Mouse (Mus musculus) stomach, postnatal 0 days (tissue): ENCODE measurements at regions not wholly inside any gene's neighbourhood (a gene's known extent, or its start where the extent isn't known, plus 50 kb on each side); places are given as distances from the start of the nearest gene placed in this dataset.

Experiments
- CTCF ChIP-seq: IDR thresholded peaks from 2 replicates; pipeline ENCODE4 v1.5.1; 2016; ENCODE audit warnings: antibody characterized with exemption, low read depth, mild to moderate bottlenecking, moderate library complexity
- EP300 ChIP-seq: optimal IDR thresholded peaks from 2 replicates; pipeline ENCODE3; 2016; ENCODE audit warnings: antibody characterized with exemption

DNA sequence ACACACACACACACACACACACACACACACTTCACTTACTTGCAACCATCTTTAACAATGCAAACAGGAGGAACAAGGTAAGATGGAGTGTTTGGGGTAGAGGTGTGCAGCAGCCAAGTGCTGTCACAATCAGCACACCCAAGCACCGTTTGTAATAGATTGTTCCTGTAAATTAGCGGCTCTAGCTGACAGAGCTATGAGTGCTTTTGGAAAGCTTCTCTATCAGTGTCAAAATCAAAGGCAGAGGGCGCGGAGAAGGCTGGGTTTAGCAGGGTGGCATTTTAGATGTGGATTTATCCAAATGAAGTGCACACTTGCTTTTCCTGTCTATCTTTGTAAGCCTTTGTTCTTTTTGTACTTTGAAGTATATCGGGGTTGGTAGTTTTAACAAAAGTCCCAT is 184.6 kb downstream of the Cog6 start:
- TF ChIP-seq EP300 (no peak), CTCF (no peak)
